Mouse (Mus musculus): Measurements from ENCODE around the gene Optn. TPM values are rescaled to one million over a fixed set of nuclear protein-coding genes. Genes with fewer than 3 reads are reported as not detected.
"Not testable (repeated sequence)": the region's sequence is repeated elsewhere in the genome, so short reads cannot be mapped to it uniquely, and the experiment has no call there.

Optn gene
- polyA plus RNA-seq, 1 experiment from 2014 or later: 3.4 TPM

- no peak overlapping the region for H3K4me3 ChIP-seq
- H3K9me3 ChIP-seq (replicated peaks): no peaks in the 10 kb centered on the region
- H3K27ac ChIP-seq (replicated peaks): no peak overlapping the region
- no peaks in the 10 kb centered on the region for H3K36me3 ChIP-seq
- peaks cover 6% of the 10 kb centered on the region for H3K4me1 ChIP-seq
- H3K27me3 ChIP-seq (ENCODE audit: low read depth, poor library complexity, severe bottlenecking): no peaks in the 10 kb centered on the region
- 67% methylated on average over 2 of the region's 2 CpGs for WGBS
- DNase-seq (ENCODE audit: low spot score): no peak
Measured at GRCm38 (mm10) chr2:5077937-5078336, 14.1 kb upstream of the Optn start.

GRCm38 (mm10) chr2:5077490-5077889 lies 13.6 kb upstream of the Optn start:
- Histone ChIP-seq H3K36me3 (no peaks in the 10 kb centered on the region), H3K27me3 (ENCODE audit: low read depth, poor library complexity, severe bottlenecking) (no peaks in the 10 kb centered on the region), H3K4me3 (no peak overlapping the region), H3K27ac (replicated peaks) (no peak overlapping the region), H3K4me1 (peaks cover 6% of the 10 kb centered on the region), H3K9me3 (replicated peaks) (no peaks in the 10 kb centered on the region)
- no peak for DNase-seq (ENCODE audit: low spot score)
- WGBS: 88% methylated on average over 2 of the region's 2 CpGs

GRCm38 (mm10) chr2:5075856-5076255 lies 12.0 kb upstream of the Optn start:
- Histone ChIP-seq H3K4me3 (no peak overlapping the region), H3K27ac (replicated peaks) (no peak overlapping the region), H3K4me1 (peaks cover 6% of the 10 kb centered on the region), H3K36me3 (no peaks in the 10 kb centered on the region), H3K9me3 (replicated peaks) (no peaks in the 10 kb centered on the region), H3K27me3 (ENCODE audit: low read depth, poor library complexity, severe bottlenecking) (no peaks in the 10 kb centered on the region)
- DNase-seq (ENCODE audit: low spot score): no peak

- DNase-seq (ENCODE audit: low spot score): no peak
- Histone ChIP-seq H3K9me3 (replicated peaks) (no peaks in the 10 kb centered on the region), H3K27ac (replicated peaks) (no peak overlapping the region), H3K4me1 (peaks cover 2% of the 10 kb centered on the region), H3K36me3 (no peaks in the 10 kb centered on the region), H3K27me3 (ENCODE audit: low read depth, poor library complexity, severe bottlenecking) (no peaks in the 10 kb centered on the region), H3K4me3 (no peak overlapping the region)
- 74% methylated on average over 2 of the region's 2 CpGs for WGBS
Measured at GRCm38 (mm10) chr2:5075432-5075831, 11.6 kb upstream of the Optn start.

- Histone ChIP-seq H3K4me1 (no peaks in the 10 kb centered on the region), H3K27ac (replicated peaks) (no peak overlapping the region), H3K4me3 (no peak overlapping the region), H3K36me3 (no peaks in the 10 kb centered on the region), H3K27me3 (ENCODE audit: low read depth, poor library complexity, severe bottlenecking) (no peaks in the 10 kb centered on the region), H3K9me3 (replicated peaks) (peaks cover 6% of the 10 kb centered on the region; the same call in 1 of the 2 replicates)
- DNase-seq (ENCODE audit: low spot score): no peak
- 91% methylated on average over 3 of the region's 3 CpGs for WGBS
Measured at GRCm38 (mm10) chr2:5073785-5074184, 9.9 kb upstream of the Optn start.

- peaks cover 8% of the 10 kb centered on the region; the same call in 1 of the 2 replicates for H3K9me3 ChIP-seq (replicated peaks)
- no peaks in the 10 kb centered on the region for H3K36me3 ChIP-seq
- H3K4me1 ChIP-seq: peaks cover 14% of the 10 kb centered on the region
- peaks cover 15% of the 10 kb centered on the region for H3K27me3 ChIP-seq (ENCODE audit: low read depth, poor library complexity, severe bottlenecking)
- H3K27ac ChIP-seq (replicated peaks): no peak overlapping the region
- no peak for DNase-seq (ENCODE audit: low spot score)
- H3K4me3 ChIP-seq: no peak overlapping the region
- 82% methylated on average over 4 of the region's 4 CpGs for WGBS
Measured at GRCm38 (mm10) chr2:5067951-5068350, 4.1 kb upstream of the Optn start.

- not testable (repeated sequence) for H3K36me3 ChIP-seq; H3K4me3 ChIP-seq; DNase-seq (ENCODE audit: low spot score); H3K27ac ChIP-seq (replicated peaks); H3K9me3 ChIP-seq (replicated peaks)
- 89% methylated on average over 2 of the region's 2 CpGs for WGBS
- peaks cover 16% of the 10 kb centered on the region for H3K4me1 ChIP-seq
- H3K27me3 ChIP-seq (ENCODE audit: low read depth, poor library complexity, severe bottlenecking): peaks cover 22% of the 10 kb centered on the region
Measured at GRCm38 (mm10) chr2:5067254-5067653, 3.4 kb upstream of the Optn start.

- Histone ChIP-seq H3K27me3 (ENCODE audit: low read depth, poor library complexity, severe bottlenecking) (peaks cover 40% of the 10 kb centered on the region), H3K4me1 (peaks cover 16% of the 10 kb centered on the region), H3K27ac (replicated peaks) (no peak overlapping the region), H3K9me3 (replicated peaks) (peaks cover 7% of the 10 kb centered on the region; the same call in 1 of the 2 replicates), H3K4me3 (peak overlapping the region; percentile 70), H3K36me3 (no peaks in the 10 kb centered on the region)
- 39% methylated on average over 4 of the region's 4 CpGs for WGBS
- DNase-seq (ENCODE audit: low spot score): no peak
Measured at GRCm38 (mm10) chr2:5064247-5064646, 396 bp upstream of the Optn start.

- Histone ChIP-seq H3K27ac (replicated peaks) (no peak overlapping the region), H3K4me3 (peak overlapping the region; percentile 70), H3K27me3 (ENCODE audit: low read depth, poor library complexity, severe bottlenecking) (peaks cover 40% of the 10 kb centered on the region), H3K9me3 (replicated peaks) (no peaks in the 10 kb centered on the region), H3K4me1 (peaks cover 16% of the 10 kb centered on the region), H3K36me3 (no peaks in the 10 kb centered on the region)
- no peak for DNase-seq (ENCODE audit: low spot score)
- 49% methylated on average over 16 of the region's 16 CpGs for WGBS
Measured at GRCm38 (mm10) chr2:5062496-5063298, 1.2 kb downstream of the Optn start.

GRCm38 (mm10) chr2:5061133-5061708 lies 2.6 kb downstream of the Optn start:
- H3K9me3 ChIP-seq (replicated peaks): no peaks in the 10 kb centered on the region
- peaks cover 40% of the 10 kb centered on the region for H3K27me3 ChIP-seq (ENCODE audit: low read depth, poor library complexity, severe bottlenecking)
- no peak overlapping the region for H3K4me3 ChIP-seq
- H3K4me1 ChIP-seq: peaks cover 16% of the 10 kb centered on the region
- 83% methylated on average over 8 of the region's 8 CpGs for WGBS
- H3K36me3 ChIP-seq: no peaks in the 10 kb centered on the region
- no peak for DNase-seq (ENCODE audit: low spot score)
- no peak overlapping the region for H3K27ac ChIP-seq (replicated peaks)

- Histone ChIP-seq H3K9me3 (replicated peaks) (no peaks in the 10 kb centered on the region), H3K27me3 (ENCODE audit: low read depth, poor library complexity, severe bottlenecking) (peaks cover 40% of the 10 kb centered on the region), H3K36me3 (no peaks in the 10 kb centered on the region), H3K27ac (replicated peaks) (no peak overlapping the region), H3K4me3 (no peak overlapping the region), H3K4me1 (peaks cover 16% of the 10 kb centered on the region)
- no peak for DNase-seq (ENCODE audit: low spot score)
- 82% methylated on average over 4 of the region's 4 CpGs for WGBS
Measured at GRCm38 (mm10) chr2:5059997-5060396, 3.9 kb downstream of the Optn start.

GRCm38 (mm10) chr2:5058436-5058835 lies 5.4 kb downstream of the Optn start:
- Histone ChIP-seq H3K4me3 (no peak overlapping the region), H3K27ac (replicated peaks) (no peak overlapping the region), H3K4me1 (peaks cover 7% of the 10 kb centered on the region), H3K9me3 (replicated peaks) (no peaks in the 10 kb centered on the region), H3K27me3 (ENCODE audit: low read depth, poor library complexity, severe bottlenecking) (peaks cover 30% of the 10 kb centered on the region), H3K36me3 (no peaks in the 10 kb centered on the region)
- 86% methylated on average over 5 of the region's 5 CpGs for WGBS
- no peak for DNase-seq (ENCODE audit: low spot score)

- Histone ChIP-seq H3K36me3 (no peaks in the 10 kb centered on the region), H3K27ac (replicated peaks) (no peak overlapping the region), H3K27me3 (ENCODE audit: low read depth, poor library complexity, severe bottlenecking) (no peaks in the 10 kb centered on the region), H3K4me1 (peaks cover 5% of the 10 kb centered on the region; the same call in 1 of the 2 replicates), H3K4me3 (no peak overlapping the region), H3K9me3 (replicated peaks) (no peaks in the 10 kb centered on the region)
- 95% methylated on average over 2 of the region's 2 CpGs for WGBS
- no peak for DNase-seq (ENCODE audit: low spot score)
Measured at GRCm38 (mm10) chr2:5050562-5050961, 13.3 kb downstream of the Optn start.
